ENCODE assay signal across 13 mouse cellular contexts in the genomic region with DNA sequence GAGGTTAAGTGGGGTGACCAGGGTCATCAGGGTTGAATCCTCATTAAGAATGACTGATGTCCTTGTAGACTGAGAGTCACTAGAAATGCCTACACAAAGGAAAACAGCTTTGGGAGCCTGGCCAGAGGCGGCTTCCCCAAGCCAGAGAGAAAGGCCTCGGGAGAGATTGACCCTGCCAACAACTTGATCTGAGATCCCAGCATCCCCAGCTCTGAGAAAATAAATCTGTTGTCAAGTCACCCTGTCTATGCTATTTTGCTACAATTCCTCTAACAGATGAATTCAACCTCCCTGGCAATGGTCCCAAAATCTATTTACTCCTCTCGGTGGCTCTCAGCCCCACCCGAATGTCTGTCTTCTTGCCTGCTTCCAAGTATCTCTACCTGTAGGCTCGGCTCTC.
DNase-seq lines count a peak whose midpoint lies in the region; ATAC-seq and TF ChIP-seq lines count a peak whose summit lies in the region.
"Had no signal": no experiment of that assay in that cellular context is flagged by ENCODE, and none has a peak within 500 bp of the region (broad histone marks: within the 10 kb centered on the region; RNA-seq: fewer than 3 reads in every experiment).

No protein-coding gene starts in this region.

- no peak overlapping the region for H3K27ac ChIP-seq in hindbrain, postnatal 0 days
- no peak overlapping the region for H3K27ac ChIP-seq in hindbrain, embryonic 12.5 days
- no peak overlapping the region for H3K27ac ChIP-seq in intestine, embryonic 16.5 days (ENCODE audit: low read length)
- H3K27ac ChIP-seq: embryonic facial prominence, embryonic 12.5 days; lung, embryonic 15.5 days had no signal

- H3K9ac ChIP-seq in hindbrain, postnatal 0 days (replicated peaks; ENCODE audit: low read length) = no peak overlapping the region
- no peak overlapping the region for H3K9ac ChIP-seq in hindbrain, embryonic 12.5 days
- H3K9ac ChIP-seq in intestine, embryonic 16.5 days (ENCODE audit: low read depth, low read length) = no peak overlapping the region
- H3K9ac ChIP-seq: embryonic facial prominence, embryonic 12.5 days; lung, embryonic 15.5 days had no signal

- peak; percentile 37 for DNase-seq in embryo, embryonic 10 days (ENCODE audit: low spot score)
- DNase-seq in embryo, embryonic 11 days = no peak
- DNase-seq in hindbrain, postnatal 0 days (ENCODE audit: low spot score) = peak; percentile 15
- peak; percentile 17 for DNase-seq in ovary, adult 18-20 months (ENCODE audit: low spot score)
- no peak for DNase-seq in ovary, postnatal 36 days (ENCODE audit: low spot score)
- DNase-seq: cerebellum, adult 18-20 months; right cerebral cortex, postnatal 25 days had no signal

- WGBS in hindbrain, postnatal 0 days = 47% methylated on average over 5 of the region's 5 CpGs
- 72% methylated on average over 5 of the region's 5 CpGs for WGBS in hindbrain, embryonic 12.5 days
- 60% methylated on average over 5 of the region's 5 CpGs for WGBS in intestine, embryonic 16.5 days

- H3K4me3 ChIP-seq in hindbrain, postnatal 0 days (ENCODE audit: low read length) = no peak overlapping the region
- no peak overlapping the region for H3K4me3 ChIP-seq in hindbrain, embryonic 12.5 days
- no peak overlapping the region for H3K4me3 ChIP-seq in intestine, embryonic 16.5 days (ENCODE audit: low read length)
- H3K4me3 ChIP-seq: embryonic facial prominence, embryonic 12.5 days; lung, embryonic 15.5 days had no signal

- no peak for ATAC-seq in hindbrain, postnatal 0 days
- no peak for ATAC-seq in hindbrain, embryonic 12.5 days (ENCODE audit: low FRiP score)
- no peak for ATAC-seq in erythroblast, adult 5-6 weeks (replicated peaks; ENCODE audit: low FRiP score, poor library complexity, severe bottlenecking)
- no peak for ATAC-seq in intestine, embryonic 16.5 days
- ATAC-seq: hindbrain, embryonic 16.5 days had no signal

- no peaks in the 10 kb centered on the region; the same call in 1 of the 2 replicates for H3K4me1 ChIP-seq in hindbrain, postnatal 0 days (ENCODE audit: insufficient read depth, low read length)
- H3K4me1 ChIP-seq in hindbrain, embryonic 12.5 days = no peaks in the 10 kb centered on the region
- H3K4me1 ChIP-seq in intestine, embryonic 16.5 days (ENCODE audit: control insufficient read depth, insufficient read depth, low read length) = no peaks in the 10 kb centered on the region
- H3K4me1 ChIP-seq: lung, embryonic 15.5 days had no signal

- H3K27me3 ChIP-seq in hindbrain, postnatal 0 days (ENCODE audit: insufficient read depth, low read length) = no peaks in the 10 kb centered on the region
- no peaks in the 10 kb centered on the region for H3K27me3 ChIP-seq in hindbrain, embryonic 12.5 days
- no peaks in the 10 kb centered on the region for H3K27me3 ChIP-seq in intestine, embryonic 16.5 days (replicated peaks; ENCODE audit: control insufficient read depth, insufficient read depth, low read length)
- H3K27me3 ChIP-seq: embryonic facial prominence, embryonic 12.5 days; lung, embryonic 15.5 days had no signal

- no peaks in the 10 kb centered on the region for H3K9me3 ChIP-seq in hindbrain, postnatal 0 days (ENCODE audit: low read length)
- no peaks in the 10 kb centered on the region for H3K9me3 ChIP-seq in hindbrain, embryonic 12.5 days (replicated peaks)
- no peaks in the 10 kb centered on the region for H3K9me3 ChIP-seq in intestine, embryonic 16.5 days (ENCODE audit: control insufficient read depth, low read length)
- H3K9me3 ChIP-seq: embryonic facial prominence, embryonic 12.5 days; lung, embryonic 15.5 days had no signal

- no peak for TF ChIP-seq CTCF in hindbrain, postnatal 0 days (IDR thresholded peaks at IDR 0.05; ENCODE audit: low read depth)

- no peaks in the 10 kb centered on the region for H3K36me3 ChIP-seq in hindbrain, postnatal 0 days (ENCODE audit: insufficient read depth, low read length)
- no peaks in the 10 kb centered on the region for H3K36me3 ChIP-seq in hindbrain, embryonic 12.5 days
- H3K36me3 ChIP-seq in intestine, embryonic 16.5 days (ENCODE audit: control insufficient read depth, insufficient read depth, low read length) = no peaks in the 10 kb centered on the region
- H3K36me3 ChIP-seq: embryonic facial prominence, embryonic 12.5 days; lung, embryonic 15.5 days had no signal

- no peak overlapping the region for H3K4me2 ChIP-seq in hindbrain, postnatal 0 days (ENCODE audit: low read depth, low read length)
- no peak overlapping the region for H3K4me2 ChIP-seq in hindbrain, embryonic 12.5 days (replicated peaks)
- no peak overlapping the region for H3K4me2 ChIP-seq in intestine, embryonic 16.5 days (ENCODE audit: low read depth, low read length)
- H3K4me2 ChIP-seq: embryonic facial prominence, embryonic 12.5 days; lung, embryonic 15.5 days had no signal

Comparison
In these comparisons a context has a peak if more than half of its experiments do, and no peak if none do; other contexts are left out.
1. DNase-seq: peak in embryo, embryonic 10 days (single experiment), hindbrain, postnatal 0 days (single experiment) and ovary, adult 18-20 months (single experiment); none in embryo, embryonic 11 days (single experiment) and ovary, postnatal 36 days (single experiment).